Mouse (Mus musculus) naive thymus-derived CD4-positive, alpha-beta T cell, adult 2 months (primary cell): ENCODE results near the gene Tsen34.
"Not testable (repeated sequence)": the region's sequence is repeated elsewhere in the genome, so short reads cannot be mapped to it uniquely, and the experiment has no call there.

Source experiments
- DNase-seq: peaks from one replicate; pipeline ENCODE4 v3.0.0-alpha.2; 2011; ENCODE audit warnings: low read depth

Gene Tsen34

DNA sequence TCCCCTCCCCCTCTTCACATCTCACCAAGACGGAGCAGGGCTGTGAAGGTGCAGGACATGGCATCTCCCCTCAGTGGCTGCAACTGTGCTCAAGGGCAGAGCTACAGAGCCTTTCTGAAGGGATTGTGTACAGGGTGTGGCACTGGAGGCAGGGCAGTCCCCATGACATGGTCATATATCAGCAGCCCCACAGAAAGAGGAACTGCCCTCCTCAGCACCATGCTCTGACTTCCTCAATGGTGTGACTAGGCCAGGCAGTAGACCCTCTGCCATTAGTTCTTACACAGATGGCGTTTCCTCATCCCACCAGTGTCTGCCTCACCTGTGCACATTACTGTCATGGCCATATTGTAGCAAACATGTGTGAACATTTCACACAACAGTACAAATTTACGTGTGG lies 27.6 kb downstream of the Tsen34 start, which contains the start of gene Pirb:
TSS of gene Pirb (minus strand) at position 124 of the 400 bp plus-strand sequence.
- DNase-seq: not testable (repeated sequence)

DNA sequence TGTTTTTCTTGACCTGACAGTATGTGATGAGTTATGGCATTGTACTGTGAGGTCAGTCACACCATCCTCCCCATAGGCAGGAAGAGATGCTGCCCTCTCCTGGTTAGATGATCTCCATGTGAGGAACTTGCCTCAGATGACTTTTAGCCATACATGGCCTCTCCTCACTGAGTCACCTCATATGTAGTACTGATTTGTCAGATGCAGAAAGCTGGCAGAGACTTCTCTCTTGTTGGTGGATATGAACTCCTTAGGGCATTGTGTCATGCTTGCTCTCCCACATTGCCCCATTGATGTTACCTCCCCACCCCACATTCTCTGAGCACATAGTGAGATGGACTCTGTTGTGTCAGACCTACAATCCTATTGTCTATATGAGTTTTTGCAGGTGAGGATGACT lies 32.8 kb downstream of the Tsen34 start:
- DNase-seq: not testable (repeated sequence)

DNA sequence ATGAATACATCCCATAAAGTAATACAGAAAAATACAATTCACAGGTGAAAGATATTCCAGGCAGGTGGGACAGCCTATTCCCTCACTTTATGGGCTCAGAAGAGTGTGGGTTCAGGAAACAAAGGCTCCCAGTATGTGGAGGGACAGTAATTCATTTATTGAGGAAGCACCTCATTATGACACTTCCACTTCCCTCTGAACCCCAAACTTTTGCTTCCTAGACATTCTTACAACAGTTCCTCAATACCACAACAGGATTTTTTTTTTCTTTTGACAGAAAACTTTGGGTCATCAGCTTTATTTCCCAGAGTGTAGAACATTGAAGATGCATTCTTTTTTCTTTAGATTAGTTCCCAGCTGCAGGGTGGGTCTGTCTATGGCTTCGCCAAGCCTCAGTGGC lies 40.0 kb downstream of the Tsen34 start:
- not testable (repeated sequence) for DNase-seq
